Mouse (Mus musculus): ENCODE results near the gene Cxcl9. TPM values are rescaled to one million over a fixed set of nuclear protein-coding genes. Genes with fewer than 3 reads are reported as not detected.

Gene Cxcl9
- polyA plus RNA-seq, 1 experiment from 2014 or later, result not detected

DNA sequence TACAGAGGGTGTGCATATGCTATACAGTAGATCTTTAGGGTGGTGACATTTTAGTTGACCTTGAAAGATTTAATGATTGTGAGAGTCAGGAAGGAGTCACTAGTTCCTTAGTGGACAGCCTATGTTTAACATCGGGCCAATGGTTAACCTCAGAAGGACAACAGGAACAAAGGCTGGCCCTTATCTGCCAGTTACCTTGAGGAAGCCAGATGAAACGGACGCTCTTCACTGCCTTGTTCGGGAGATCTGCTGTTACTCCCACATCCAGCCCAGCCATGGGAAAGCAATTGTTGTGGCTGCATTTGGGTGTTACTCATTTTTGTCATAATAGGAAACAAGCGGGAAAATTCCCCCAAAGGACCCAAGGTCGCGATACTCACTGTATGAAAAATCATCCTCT lies 14.1 kb downstream of the Cxcl9 start:
- Histone ChIP-seq H3K9ac (ENCODE audit: low read depth, low read length) (no peak overlapping the region), H3K4me3 (ENCODE audit: low read depth, low read length) (no peak overlapping the region), H3K27me3 (ENCODE audit: control insufficient read depth, insufficient read depth, low read length) (no peaks in the 10 kb centered on the region), H3K27ac (ENCODE audit: low read depth, low read length) (no peak overlapping the region), H3K36me3 (ENCODE audit: control insufficient read depth, insufficient read depth, low read length) (no peaks in the 10 kb centered on the region), H3K4me1 (ENCODE audit: control insufficient read depth, insufficient read depth, low read length) (peaks cover 6% of the 10 kb centered on the region), H3K9me3 (replicated peaks; ENCODE audit: control insufficient read depth, low read length) (no peaks in the 10 kb centered on the region), H3K4me2 (no peak overlapping the region)
- ATAC-seq (replicated peaks; ENCODE audit: insufficient number of reproducible peaks, low FRiP score, low TSS enrichment), result no peak
- 51% methylated on average over 7 of the region's 7 CpGs for WGBS (ENCODE audit: insufficient replicate concordance)

GRCm38 (mm10) chr5:92312046-92312715 lies 15.7 kb downstream of the Cxcl9 start:
- no peak for ATAC-seq (replicated peaks; ENCODE audit: insufficient number of reproducible peaks, low FRiP score, low TSS enrichment)
- Histone ChIP-seq H3K4me3 (ENCODE audit: low read depth, low read length) (no peak overlapping the region), H3K27me3 (ENCODE audit: control insufficient read depth, insufficient read depth, low read length) (no peaks in the 10 kb centered on the region), H3K9me3 (replicated peaks; ENCODE audit: control insufficient read depth, low read length) (no peaks in the 10 kb centered on the region), H3K36me3 (ENCODE audit: control insufficient read depth, insufficient read depth, low read length) (no peaks in the 10 kb centered on the region), H3K27ac (ENCODE audit: low read depth, low read length) (no peak overlapping the region), H3K4me1 (ENCODE audit: control insufficient read depth, insufficient read depth, low read length) (peaks cover 8% of the 10 kb centered on the region), H3K9ac (ENCODE audit: low read depth, low read length) (no peak overlapping the region), H3K4me2 (no peak overlapping the region)
- 14% methylated on average over 13 of the region's 13 CpGs for WGBS (ENCODE audit: insufficient replicate concordance)

DNA sequence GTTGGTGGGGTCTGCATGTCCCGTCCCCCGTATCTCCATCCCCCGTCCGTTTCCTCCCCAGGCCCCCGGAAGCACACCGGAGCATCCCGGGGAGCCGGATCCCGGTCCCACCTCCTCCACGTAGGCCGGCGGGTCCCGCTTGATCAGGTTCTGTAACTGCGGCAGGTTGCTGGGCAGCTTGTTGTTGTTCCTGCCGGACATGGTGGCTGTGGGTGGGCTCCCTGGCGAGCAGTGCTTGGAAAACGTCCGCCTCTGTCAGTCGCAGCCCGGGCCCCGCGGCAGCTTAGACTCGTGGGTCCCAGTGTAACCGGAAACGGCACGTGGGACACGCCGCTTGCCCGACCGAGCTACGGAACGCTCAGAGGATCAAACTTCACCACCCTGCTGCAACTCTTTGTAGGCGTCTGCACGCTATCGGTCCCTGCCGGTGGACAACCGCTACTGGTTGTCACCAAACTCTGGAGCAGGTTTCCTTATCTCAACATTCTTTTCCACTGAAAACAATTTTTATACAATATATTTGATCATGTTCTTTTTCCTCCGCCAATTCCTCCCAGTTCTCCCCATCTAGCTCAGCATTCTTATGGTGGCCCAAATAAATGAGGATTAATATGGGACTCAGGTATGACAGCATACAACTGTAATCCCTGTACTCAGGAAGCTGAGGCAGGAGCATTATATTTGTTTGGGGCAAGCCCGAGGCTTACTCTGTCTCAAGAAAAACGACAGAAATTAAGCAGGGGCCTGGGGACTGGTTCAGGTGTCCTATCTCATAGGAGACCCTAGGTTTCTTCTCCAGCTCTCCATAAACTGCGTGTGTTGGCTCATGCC lies 18.0 kb downstream of the Cxcl9 start, which contains the start of gene Sdad1:
TSS of gene Sdad1 (minus strand) at position 799 of the 831 bp plus-strand sequence.
- WGBS (ENCODE audit: insufficient replicate concordance), result 2% methylated on average over 41 of the region's 41 CpGs

DNA sequence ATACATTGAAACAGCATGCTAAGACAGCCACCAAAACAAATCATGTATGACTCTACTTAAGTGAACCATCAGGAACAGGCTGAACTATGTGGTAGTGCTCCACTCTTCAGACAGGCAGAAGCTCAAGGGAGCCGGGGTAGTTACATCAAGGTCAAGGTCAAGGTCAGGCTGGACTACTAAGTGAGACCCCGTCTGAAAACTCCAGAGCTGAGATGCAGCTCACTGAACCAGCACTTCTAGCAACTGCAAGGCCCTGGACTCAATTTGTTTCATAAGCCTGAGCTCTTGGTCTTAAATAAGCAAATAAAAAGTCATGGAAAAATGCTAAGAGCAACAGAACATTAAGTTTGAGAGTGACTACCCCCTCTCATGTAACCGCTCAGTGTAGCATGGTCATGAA lies 23.6 kb downstream of the Cxcl9 start:
- WGBS (ENCODE audit: insufficient replicate concordance), result 66% methylated on average over 3 of the region's 3 CpGs
- Histone ChIP-seq H3K4me1 (ENCODE audit: control insufficient read depth, insufficient read depth, low read length) (peaks cover 6% of the 10 kb centered on the region; the same call in 1 of the 2 replicates), H3K4me3 (ENCODE audit: low read depth, low read length) (no peak overlapping the region), H3K9me3 (replicated peaks; ENCODE audit: control insufficient read depth, low read length) (no peaks in the 10 kb centered on the region), H3K27me3 (ENCODE audit: control insufficient read depth, insufficient read depth, low read length) (no peaks in the 10 kb centered on the region), H3K4me2 (no peak overlapping the region), H3K27ac (ENCODE audit: low read depth, low read length) (no peak overlapping the region), H3K9ac (ENCODE audit: low read depth, low read length) (no peak overlapping the region), H3K36me3 (ENCODE audit: control insufficient read depth, insufficient read depth, low read length) (peaks cover 23% of the 10 kb centered on the region)
- no peak for ATAC-seq (replicated peaks; ENCODE audit: insufficient number of reproducible peaks, low FRiP score, low TSS enrichment)

More for the DNA sequence above, 18.0 kb downstream of the Cxcl9 start, which contains the start of gene Sdad1:
- ATAC-seq (replicated peaks; ENCODE audit: insufficient number of reproducible peaks, low FRiP score, low TSS enrichment), result peak; percentile 90
- Histone ChIP-seq H3K4me1 (ENCODE audit: control insufficient read depth, insufficient read depth, low read length) (peaks cover 8% of the 10 kb centered on the region), H3K4me2 (peak within 1 kb of the TSS; percentile 86), H3K27ac (ENCODE audit: low read depth, low read length) (peak within 1 kb of the TSS; percentile 37), H3K27me3 (ENCODE audit: control insufficient read depth, insufficient read depth, low read length) (no peaks in the 10 kb centered on the region), H3K36me3 (ENCODE audit: control insufficient read depth, insufficient read depth, low read length) (no peaks in the 10 kb centered on the region), H3K9me3 (replicated peaks; ENCODE audit: control insufficient read depth, low read length) (no peaks in the 10 kb centered on the region), H3K9ac (ENCODE audit: low read depth, low read length) (peak within 1 kb of the TSS; percentile 90), H3K4me3 (ENCODE audit: low read depth, low read length) (peak within 1 kb of the TSS; percentile 94)

DNA sequence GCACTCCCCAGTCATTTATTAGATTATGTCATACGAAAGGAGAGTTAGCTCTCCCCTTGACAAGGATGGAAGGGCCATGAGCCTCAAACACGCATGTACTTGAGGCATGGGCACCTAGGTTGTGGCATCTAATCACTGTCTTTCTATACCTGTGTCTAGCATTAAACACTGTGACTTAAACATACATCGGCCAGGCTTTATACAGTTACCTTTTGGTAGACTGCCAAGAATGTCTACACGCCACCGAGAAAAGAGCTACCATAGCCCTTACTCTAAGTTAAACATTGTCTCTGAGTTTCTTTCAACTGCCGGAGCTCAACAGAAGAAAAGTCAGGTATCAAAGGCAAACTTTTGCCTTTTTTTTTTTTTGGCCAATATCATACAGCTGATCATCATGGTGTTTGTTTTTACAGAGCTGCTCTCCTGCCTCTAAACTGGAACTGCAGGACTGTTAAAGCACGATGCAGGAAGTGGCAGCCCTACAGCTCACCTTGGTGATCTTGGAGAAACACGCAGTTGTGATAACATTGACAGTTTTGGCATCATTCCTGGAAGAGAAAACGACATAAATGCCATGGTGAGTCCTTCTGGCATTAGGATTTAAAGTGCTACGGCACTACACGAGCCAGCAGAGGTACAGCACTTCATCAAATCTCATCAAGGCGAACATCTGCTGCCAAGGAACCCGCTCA lies 25.6 kb downstream of the Cxcl9 start:
- 84% methylated on average over 13 of the region's 13 CpGs for WGBS (ENCODE audit: insufficient replicate concordance)
- no peak overlapping the region for H3K4me3 ChIP-seq (ENCODE audit: low read depth, low read length)
- H3K9ac ChIP-seq (ENCODE audit: low read depth, low read length), result no peak overlapping the region
- H3K36me3 ChIP-seq (ENCODE audit: control insufficient read depth, insufficient read depth, low read length), result peaks cover 32% of the 10 kb centered on the region
- H3K27ac ChIP-seq (ENCODE audit: low read depth, low read length), result no peak overlapping the region
- no peak overlapping the region for H3K4me2 ChIP-seq
- no peaks in the 10 kb centered on the region for H3K27me3 ChIP-seq (ENCODE audit: control insufficient read depth, insufficient read depth, low read length)
- no peak for ATAC-seq (replicated peaks; ENCODE audit: insufficient number of reproducible peaks, low FRiP score, low TSS enrichment)
- H3K9me3 ChIP-seq (replicated peaks; ENCODE audit: control insufficient read depth, low read length), result no peaks in the 10 kb centered on the region
- no peaks in the 10 kb centered on the region for H3K4me1 ChIP-seq (ENCODE audit: control insufficient read depth, insufficient read depth, low read length)

- Histone ChIP-seq H3K4me1 (ENCODE audit: control insufficient read depth, insufficient read depth, low read length) (no peaks in the 10 kb centered on the region), H3K36me3 (ENCODE audit: control insufficient read depth, insufficient read depth, low read length) (peaks cover 21% of the 10 kb centered on the region), H3K27me3 (ENCODE audit: control insufficient read depth, insufficient read depth, low read length) (no peaks in the 10 kb centered on the region), H3K4me2 (no peak overlapping the region), H3K9ac (ENCODE audit: low read depth, low read length) (no peak overlapping the region), H3K27ac (ENCODE audit: low read depth, low read length) (no peak overlapping the region), H3K9me3 (replicated peaks; ENCODE audit: control insufficient read depth, low read length) (no peaks in the 10 kb centered on the region), H3K4me3 (ENCODE audit: low read depth, low read length) (no peak overlapping the region)
- 89% methylated on average over 2 of the region's 2 CpGs for WGBS (ENCODE audit: insufficient replicate concordance)
- ATAC-seq (replicated peaks; ENCODE audit: insufficient number of reproducible peaks, low FRiP score, low TSS enrichment), result no peak
These were observed 33.4 kb downstream of the Cxcl9 start for GRCm38 (mm10) chr5:92294525-92294924.

DNA sequence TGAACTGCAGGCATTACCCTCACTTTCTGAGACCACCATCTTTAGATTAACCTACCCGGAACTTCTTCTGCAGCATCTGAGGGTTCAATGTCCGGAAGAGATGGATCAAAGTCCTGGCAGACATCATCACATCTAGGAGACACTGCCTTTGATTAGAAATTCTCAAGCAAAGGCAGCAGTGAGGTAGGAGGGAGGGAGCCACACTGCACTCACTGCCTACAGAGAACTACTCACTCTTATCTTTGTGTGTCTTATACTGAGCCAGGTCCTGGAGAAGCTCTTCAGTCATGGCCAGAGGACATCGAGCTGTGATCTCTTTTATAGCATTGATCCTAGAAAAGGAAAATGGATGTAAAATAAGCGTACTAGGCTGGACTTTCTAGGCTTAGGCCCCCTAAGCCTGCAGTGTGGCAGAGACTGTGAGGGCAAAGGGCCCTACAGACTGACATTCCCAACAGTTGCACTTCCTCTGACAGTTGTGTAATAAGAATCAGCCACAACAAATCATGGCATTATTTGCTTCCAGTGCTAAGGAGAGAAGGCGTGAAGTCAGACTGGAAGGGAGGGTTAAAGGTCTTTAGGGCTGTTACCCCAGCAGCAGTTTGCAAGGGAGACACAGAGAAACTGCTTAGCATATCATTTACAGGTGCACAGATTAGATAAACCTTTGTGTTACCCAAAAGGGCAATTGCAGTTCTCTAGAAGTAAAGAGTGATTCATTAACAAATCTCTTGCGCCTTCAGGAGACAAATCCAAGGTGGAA lies 36.0 kb downstream of the Cxcl9 start:
- Histone ChIP-seq H3K9me3 (replicated peaks; ENCODE audit: control insufficient read depth, low read length) (no peaks in the 10 kb centered on the region), H3K4me1 (ENCODE audit: control insufficient read depth, insufficient read depth, low read length) (no peaks in the 10 kb centered on the region), H3K4me3 (ENCODE audit: low read depth, low read length) (no peak overlapping the region), H3K27ac (ENCODE audit: low read depth, low read length) (no peak overlapping the region), H3K4me2 (no peak overlapping the region), H3K36me3 (ENCODE audit: control insufficient read depth, insufficient read depth, low read length) (peaks cover 16% of the 10 kb centered on the region), H3K27me3 (ENCODE audit: control insufficient read depth, insufficient read depth, low read length) (no peaks in the 10 kb centered on the region), H3K9ac (ENCODE audit: low read depth, low read length) (no peak overlapping the region)
- 85% methylated on average over 6 of the region's 6 CpGs for WGBS (ENCODE audit: insufficient replicate concordance)
- no peak for ATAC-seq (replicated peaks; ENCODE audit: insufficient number of reproducible peaks, low FRiP score, low TSS enrichment)

- H3K9ac ChIP-seq (ENCODE audit: low read depth, low read length), result no peak overlapping the region
- H3K27ac ChIP-seq (ENCODE audit: low read depth, low read length), result no peak overlapping the region
- H3K27me3 ChIP-seq (ENCODE audit: control insufficient read depth, insufficient read depth, low read length), result no peaks in the 10 kb centered on the region
- H3K4me3 ChIP-seq (ENCODE audit: low read depth, low read length), result no peak overlapping the region
- H3K36me3 ChIP-seq (ENCODE audit: control insufficient read depth, insufficient read depth, low read length), result peaks cover 19% of the 10 kb centered on the region
- no peaks in the 10 kb centered on the region for H3K9me3 ChIP-seq (replicated peaks; ENCODE audit: control insufficient read depth, low read length)
- WGBS (ENCODE audit: insufficient replicate concordance), result 79% methylated on average over 6 of the region's 6 CpGs
- ATAC-seq (replicated peaks; ENCODE audit: insufficient number of reproducible peaks, low FRiP score, low TSS enrichment), result no peak
- H3K4me1 ChIP-seq (ENCODE audit: control insufficient read depth, insufficient read depth, low read length), result no peaks in the 10 kb centered on the region
- H3K4me2 ChIP-seq, result no peak overlapping the region
These were observed 40.0 kb downstream of the Cxcl9 start for GRCm38 (mm10) chr5:92287840-92288239.
